Mouse (Mus musculus) c-Kit-positive CD71-positive TER-119-positive erythroid progenitor cells, embryonic 14.5 days (primary cell): ENCODE results near the gene Nenf.

Experiments
- DNase-seq: peaks from one replicate; pipeline ENCODE4 v3.0.0-alpha.2; 2013; ENCODE audit warnings: low spot score

The Nenf gene

GRCm38 (mm10) chr1:191317591-191318196 lies at the start of gene Nenf:
Gene Nenf (minus strand): TSS chr1:191318194.
- peak; percentile 75 for DNase-seq

DNA sequence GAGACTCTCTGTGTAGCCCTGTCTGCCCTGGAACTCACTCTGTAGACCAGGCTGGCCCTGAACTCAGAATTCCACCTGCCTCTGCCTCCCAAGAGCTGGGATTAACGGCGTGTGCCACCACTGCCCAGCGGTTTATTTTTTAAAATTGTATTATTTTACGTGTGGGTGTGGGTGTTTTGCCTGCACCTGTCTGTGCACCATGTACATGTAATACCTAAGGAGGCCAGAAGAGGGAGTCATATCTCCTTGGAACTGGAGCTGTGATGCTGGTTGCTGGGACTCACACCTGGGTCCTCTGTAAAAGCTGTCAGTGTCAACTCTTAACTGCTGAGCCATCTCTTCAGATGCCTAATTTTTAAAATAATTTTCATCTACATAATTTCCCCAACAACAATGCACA lies 46.5 kb upstream of the Nenf start:
- DNase-seq = peak; percentile 61

- DNase-seq = no peak
Observed at GRCm38 (mm10) chr1:191362412-191362811, 44.4 kb upstream of the Nenf start.

GRCm38 (mm10) chr1:191359478-191359877 lies 41.5 kb upstream of the Nenf start:
- no peak for DNase-seq

- DNase-seq = no peak
Observed at GRCm38 (mm10) chr1:191356936-191357335, 38.9 kb upstream of the Nenf start.

DNA sequence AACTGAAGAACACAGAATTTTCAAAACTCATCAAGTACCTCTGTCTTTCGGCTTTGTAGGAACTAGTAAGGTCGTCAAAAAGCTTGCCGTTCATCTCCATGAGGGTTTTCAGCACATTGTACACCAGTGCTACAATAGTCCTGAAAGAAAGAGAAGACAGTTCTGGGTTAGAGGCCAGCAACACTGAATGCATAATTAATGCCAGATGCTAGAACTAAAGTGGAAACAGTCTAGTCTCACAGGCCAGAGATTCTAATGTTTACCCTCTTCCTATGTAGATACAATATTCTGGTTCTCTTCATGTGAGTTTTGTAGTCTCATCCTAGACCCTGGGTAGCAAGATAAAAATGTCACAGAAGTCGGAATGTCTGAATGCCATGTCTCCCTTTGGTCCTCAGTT lies 35.8 kb upstream of the Nenf start:
- no peak for DNase-seq

DNA sequence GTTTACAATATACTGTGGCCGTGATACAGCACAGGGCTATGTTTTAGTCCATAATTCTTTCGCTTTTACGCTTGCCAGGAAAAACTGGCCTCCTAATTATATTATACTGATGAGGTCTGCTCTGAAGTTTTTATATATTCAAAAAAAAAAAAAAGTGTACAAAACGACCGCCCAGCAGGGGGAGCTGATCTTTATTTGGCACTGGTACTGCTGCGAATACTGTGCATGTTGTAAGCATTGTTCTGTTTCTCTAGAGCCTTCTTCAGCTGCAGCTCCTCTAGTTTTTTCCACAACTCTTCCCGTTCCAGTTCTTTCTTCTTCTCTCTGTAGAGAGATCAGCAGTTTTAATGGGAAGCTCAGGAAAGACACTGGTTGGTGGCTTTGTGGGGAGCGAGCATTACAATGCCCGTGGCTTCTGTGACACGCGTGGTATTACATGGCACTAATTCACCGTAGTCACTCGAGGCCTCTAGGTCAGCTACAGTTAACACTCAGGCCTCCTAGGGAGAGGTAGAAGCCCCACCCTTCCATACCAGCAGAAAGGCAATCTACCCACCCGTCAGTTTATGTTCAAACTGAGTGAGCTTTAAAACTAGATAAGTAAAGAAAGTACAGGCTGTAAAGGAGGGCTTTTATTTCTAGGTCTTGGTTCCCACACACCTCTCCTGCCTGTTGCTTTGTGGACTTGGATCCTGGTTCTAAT lies 34.9 kb upstream of the Nenf start:
- peak; percentile 35 for DNase-seq

DNA sequence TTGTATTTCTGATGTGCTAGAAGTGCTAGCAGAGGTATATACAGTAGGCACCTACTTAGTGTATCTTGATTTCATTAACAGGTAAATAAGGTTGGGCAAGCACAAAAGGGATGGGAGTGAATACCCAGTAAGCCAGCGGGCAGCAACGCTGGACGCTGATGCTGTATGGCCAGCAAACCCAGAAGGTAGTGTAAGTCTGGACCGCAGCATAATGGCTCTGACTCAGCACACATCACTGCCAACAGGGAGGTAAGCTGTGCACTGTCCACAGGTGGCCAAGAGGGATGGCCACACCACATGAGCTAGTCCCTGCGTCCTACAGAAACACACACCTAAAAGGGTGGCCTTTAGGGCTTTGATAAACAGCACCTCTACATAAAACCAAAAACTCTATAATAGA lies 32.4 kb upstream of the Nenf start:
- DNase-seq = no peak

GRCm38 (mm10) chr1:191349486-191350037 lies 31.6 kb upstream of the Nenf start:
- no peak for DNase-seq

- DNase-seq = no peak
Observed at GRCm38 (mm10) chr1:191348996-191349395, 31.0 kb upstream of the Nenf start.

DNA sequence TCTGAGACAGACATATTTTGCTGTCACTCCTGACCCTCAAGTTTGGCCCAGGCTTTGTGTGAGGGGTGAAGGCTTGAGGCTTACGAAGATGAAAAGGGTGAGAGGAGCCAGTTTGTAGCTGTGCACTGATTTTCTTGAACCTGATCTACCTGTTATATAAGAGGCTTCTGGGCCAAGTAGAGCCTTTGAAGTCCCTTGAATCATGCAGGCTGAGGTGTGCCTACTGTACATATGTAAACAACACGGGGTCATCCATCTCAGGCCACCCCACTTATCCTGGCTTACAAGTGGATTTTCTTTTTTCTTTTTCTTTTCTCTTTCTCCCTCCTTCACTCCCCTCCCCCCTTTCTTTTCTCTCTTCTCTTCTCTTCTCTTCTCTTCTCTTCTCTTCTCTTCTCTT lies 30.6 kb upstream of the Nenf start:
- DNase-seq = no peak

DNA sequence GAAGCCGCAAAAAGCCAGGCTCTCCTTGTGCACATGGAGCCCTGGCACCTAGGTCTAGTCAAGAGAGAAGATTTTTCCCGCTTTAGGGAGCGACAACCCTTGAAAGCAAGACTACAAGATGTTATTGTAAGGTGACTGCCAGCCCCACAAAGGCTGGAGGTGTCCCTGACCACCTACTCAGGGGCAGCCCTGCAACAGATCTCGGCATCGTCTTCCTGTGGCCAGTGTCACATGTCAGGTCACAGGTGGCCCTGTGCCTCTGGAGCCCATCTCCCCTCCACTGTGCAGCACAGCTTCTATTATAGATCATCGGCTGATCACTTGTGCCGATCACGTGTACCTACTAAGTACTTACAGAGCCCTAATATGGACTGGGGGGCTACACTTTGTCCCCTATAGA lies 29.6 kb upstream of the Nenf start:
- no peak for DNase-seq

- no peak for DNase-seq
Observed at GRCm38 (mm10) chr1:191340530-191340929, 22.5 kb upstream of the Nenf start.

GRCm38 (mm10) chr1:191339876-191340275 lies 21.9 kb upstream of the Nenf start:
- DNase-seq = no peak

DNA sequence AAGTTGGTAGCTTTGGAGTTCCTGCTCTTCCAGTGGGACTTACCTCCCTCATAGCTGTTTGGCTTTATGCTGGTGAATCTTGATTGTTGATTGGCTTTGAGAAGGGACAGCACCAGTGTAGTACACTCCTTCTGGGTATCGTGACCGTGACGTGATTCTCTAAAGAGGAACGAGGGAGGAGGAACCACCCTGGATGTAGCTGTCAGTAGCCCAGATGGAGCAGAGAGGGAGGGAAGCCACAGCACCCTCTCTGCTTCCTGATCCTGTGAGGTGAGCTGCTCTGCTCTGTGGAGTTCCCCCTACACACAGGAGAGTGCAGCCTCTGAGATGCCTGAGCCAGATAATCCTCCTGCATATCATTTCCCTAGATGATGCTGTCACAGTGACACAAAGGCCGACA lies 16.5 kb upstream of the Nenf start:
- no peak for DNase-seq

GRCm38 (mm10) chr1:191330356-191330755 lies 12.4 kb upstream of the Nenf start:
- no peak for DNase-seq

DNA sequence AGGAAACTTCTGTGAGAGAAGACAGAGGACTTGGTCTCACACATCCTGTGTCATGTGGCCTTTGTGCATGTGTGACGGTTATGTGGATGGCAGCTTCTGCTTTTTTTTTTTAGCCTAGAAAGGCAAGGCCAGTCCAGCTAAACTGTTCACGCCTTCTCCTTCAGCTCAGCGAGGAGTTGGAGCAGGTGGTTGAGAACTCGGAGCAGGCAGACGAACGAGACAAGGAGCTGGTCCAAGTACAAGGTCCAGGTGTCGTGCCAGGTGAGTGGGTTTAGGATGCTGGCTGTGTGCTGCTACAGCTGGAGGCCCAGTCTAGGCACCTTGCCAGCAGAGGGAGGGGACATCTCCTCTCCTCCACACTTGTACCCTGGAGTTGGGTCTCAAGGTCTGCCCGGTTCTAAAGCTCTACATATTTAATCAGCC lies 10.0 kb upstream of the Nenf start:
- no peak for DNase-seq

- DNase-seq = no peak
Observed at GRCm38 (mm10) chr1:191327258-191327657, 9.3 kb upstream of the Nenf start.

DNA sequence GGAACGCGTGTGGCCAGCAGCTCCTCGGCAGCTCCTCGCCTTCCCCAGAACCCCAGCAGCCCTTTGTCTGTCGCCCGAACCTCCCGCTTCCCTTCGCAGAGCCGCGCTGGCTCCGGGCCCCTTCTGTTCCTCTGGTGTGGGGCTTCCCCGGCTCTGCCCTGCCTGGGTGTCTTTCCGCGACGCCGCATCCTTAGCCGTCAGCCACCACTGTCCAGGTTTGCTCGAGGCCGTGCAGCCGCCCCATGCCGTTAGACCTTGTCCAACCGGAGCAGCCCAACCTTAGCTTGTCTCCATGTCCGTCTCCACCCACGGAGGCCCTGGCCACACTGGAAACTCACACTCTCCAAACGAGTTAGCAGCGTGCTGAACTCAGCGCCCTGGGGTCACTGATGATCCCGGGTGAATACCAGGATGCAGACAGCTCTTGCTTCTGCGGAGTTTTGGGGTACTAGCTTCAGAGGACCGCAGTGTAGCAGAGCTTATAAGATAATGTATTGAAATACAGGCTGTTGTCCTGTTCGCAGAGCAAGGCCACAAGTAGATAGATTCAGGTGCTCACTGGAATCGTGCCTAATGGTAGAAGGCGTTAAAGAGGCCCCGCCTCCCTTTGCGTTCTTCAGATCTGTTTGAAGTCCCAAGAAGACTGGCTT lies 8.4 kb upstream of the Nenf start:
- peak; percentile 53 for DNase-seq

- DNase-seq = peak; percentile 94
Observed at GRCm38 (mm10) chr1:191325726-191326232, 7.8 kb upstream of the Nenf start, which contains the start of gene Tmem206. Gene Tmem206 (plus strand): TSS chr1:191325912.

GRCm38 (mm10) chr1:191324733-191325590 lies 7.0 kb upstream of the Nenf start:
- DNase-seq = peak; percentile 43

DNA sequence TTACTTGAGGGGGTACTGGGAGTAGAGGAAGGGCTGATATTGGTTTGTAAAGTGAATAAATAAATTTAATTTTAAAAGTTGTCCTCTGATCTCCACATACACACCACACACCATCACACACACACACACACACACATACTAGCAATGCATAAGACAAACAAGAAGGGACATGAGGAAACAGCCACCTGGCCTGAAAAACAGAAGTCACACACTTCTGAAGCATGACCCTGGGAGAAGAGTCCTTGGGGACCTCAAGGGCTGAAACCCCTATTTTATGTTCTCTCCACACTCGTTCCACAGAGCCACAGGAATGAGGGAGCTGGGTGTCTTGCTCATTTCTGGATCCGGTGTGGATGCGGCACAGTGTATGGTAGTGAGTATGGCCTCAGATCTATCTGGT lies 5.4 kb upstream of the Nenf start:
- no peak for DNase-seq
